Mouse (Mus musculus): Measurements from ENCODE around the gene Plk5.

DNA sequence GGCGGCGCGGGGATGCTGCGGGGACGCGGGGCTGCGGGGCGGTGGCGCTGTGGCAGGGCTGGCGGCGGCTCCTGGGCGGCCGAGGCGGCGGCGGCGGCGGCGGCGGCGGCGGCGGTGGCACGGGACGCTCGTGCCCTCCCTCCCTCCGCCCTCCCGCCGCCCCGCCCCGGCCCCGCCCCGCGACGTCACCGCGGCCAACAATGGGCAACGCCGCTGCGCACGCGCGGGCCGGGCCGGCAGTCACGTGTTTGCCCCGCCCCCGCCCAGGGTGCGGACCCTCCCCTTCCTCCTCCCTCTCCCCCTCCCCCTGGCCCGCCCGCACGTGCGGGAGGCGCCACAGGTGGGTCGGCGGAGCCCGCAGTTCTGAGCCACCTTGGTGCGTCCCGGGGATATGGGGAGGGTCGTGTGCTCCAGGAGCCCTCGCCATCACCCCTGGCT, 31.3 kb downstream of the Plk5 start, which contains the start of gene Mex3d:
- TF ChIP-seq CHD2 (IDR thresholded peaks at IDR 0.05; ENCODE audit: low read depth, low read length) (no peak), HCFC1 (IDR thresholded peaks at IDR 0.05; ENCODE audit: borderline replicate concordance, insufficient read depth, low read length) (no peak), ZC3H11A (IDR thresholded peaks at IDR 0.05; ENCODE audit: borderline replicate concordance, low read depth, low read length) (no peak), ZNF384 (IDR thresholded peaks at IDR 0.05; ENCODE audit: low read depth, low read length) (no peak)
